Mouse (Mus musculus): ENCODE results near the gene Selenot.

- TF ChIP-seq CTCF (IDR thresholded peaks at IDR 0.05; ENCODE audit: borderline replicate concordance, control insufficient read depth, extremely low read depth, insufficient read depth, low read length, poor library complexity) (no peak), POLR2A (IDR thresholded peaks at IDR 0.05; ENCODE audit: control insufficient read depth, extremely low read depth, insufficient read depth, low read length, poor library complexity) (no peak)
Measured at GRCm38 (mm10) chr3:58552001-58552811, 24.2 kb upstream of the Selenot start.

Measured in thymus, adult 2 months (tissue).